Mouse (Mus musculus) myocyte (in vitro differentiated cells): ENCODE results near the gene Rexo1.

ENCODE experiments used
- MAX ChIP-seq: IDR thresholded peaks from one replicate; pipeline ENCODE4 v1.6.1; 2011; ENCODE audit warnings: low read depth, mild to moderate bottlenecking, control low read depth
- MYOG ChIP-seq, 3 experiments: IDR thresholded peaks; one replicate each; pipeline ENCODE4 v1.6.1; 2011; ENCODE audit warnings: control low read depth in 2 of 3, low read depth in 2 of 3, mild to moderate bottlenecking in 2 of 3; ENCODE audit not compliant: insufficient read length in 2 of 3, control insufficient read depth in 1 of 3, insufficient read depth in 1 of 3
- POLR2A ChIP-seq: IDR thresholded peaks from one replicate; pipeline ENCODE4 v1.6.1; 2011; ENCODE audit warnings: low read depth, mild to moderate bottlenecking, control low read depth, moderate library complexity; ENCODE audit not compliant: insufficient read length
- TCF12 ChIP-seq: IDR thresholded peaks from one replicate; pipeline ENCODE4 v1.6.1; 2011; ENCODE audit warnings: mild to moderate bottlenecking, control low read depth; ENCODE audit not compliant: poor library complexity, insufficient read depth, severe bottlenecking
- USF1 ChIP-seq: IDR thresholded peaks from one replicate; pipeline ENCODE4 v1.6.1; 2011; ENCODE audit warnings: low read depth, mild to moderate bottlenecking, control low read depth, moderate library complexity

GRCm38 (mm10) chr10:80519287-80519686 is 42.1 kb downstream of the Rexo1 start:
- TF ChIP-seq POLR2A (no peak), MAX (no peak), USF1 (no peak), MYOG (IDR thresholded peaks at IDR 0.05; ENCODE audit: control insufficient read depth in 1 of 3, insufficient read depth in 1 of 3, insufficient read length in 2 of 3, low read depth in 2 of 3) (no peak), TCF12 (no peak)
